Mouse (Mus musculus): ENCODE measurements around the gene Hand2.
A peak's percentile ranks its signal among the peaks of the same experiment; 100 is the strongest.

- TF ChIP-seq CTCF (IDR thresholded peaks at IDR 0.05; ENCODE audit: low read depth) (peak; percentile 34; the same call in 1 of the 2 replicates), EP300 (IDR thresholded peaks at IDR 0.05; ENCODE audit: low read depth) (no peak)
Measured at GRCm38 (mm10) chr8:57356529-57357325, 35.9 kb downstream of the Hand2 start.
